Mouse (Mus musculus): ENCODE results near the gene 0610040J01Rik. TPM values are rescaled to one million over a fixed set of nuclear protein-coding genes. Genes with fewer than 3 reads are reported as not detected.
A peak's percentile ranks its signal among the peaks of the same experiment; 100 is the strongest.

The 0610040J01Rik gene
- 1 to 10 TPM; 2.1 TPM for total RNA-seq (2021)

DNA sequence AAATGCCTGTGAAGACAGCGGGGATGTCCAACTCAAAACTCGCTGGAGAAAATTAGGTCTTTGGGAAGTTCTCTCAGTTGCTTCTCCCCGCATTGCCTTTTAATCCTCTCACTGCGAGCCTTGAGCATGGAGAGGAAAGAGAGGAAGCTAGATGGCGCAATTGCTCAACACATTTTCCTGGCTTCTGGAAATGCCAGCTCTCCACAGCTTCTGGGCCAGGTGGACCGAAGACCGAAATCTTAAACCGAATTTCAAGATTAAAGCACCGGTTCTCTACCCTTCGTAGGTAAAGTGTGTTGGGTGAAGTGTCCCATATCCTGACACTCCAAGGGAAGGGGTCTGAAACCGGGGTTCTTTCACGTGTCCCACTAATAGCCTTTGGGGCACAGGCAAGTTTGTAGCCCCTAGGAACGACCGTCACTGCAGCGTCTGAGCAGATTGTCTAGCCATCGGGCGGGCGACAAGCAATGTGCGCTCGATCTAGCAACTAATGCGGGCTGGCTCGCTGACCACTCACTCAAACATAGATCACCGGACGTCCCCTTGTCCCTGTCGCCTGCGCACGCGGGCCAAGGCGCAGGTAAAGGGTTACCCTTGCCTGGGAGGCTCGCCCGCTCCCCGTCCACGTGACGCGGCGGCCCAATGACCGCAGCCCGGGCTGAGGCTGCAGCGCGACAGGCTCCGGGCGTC, at the start of gene 0610040J01Rik:
Gene 0610040J01Rik (plus strand): TSS at position 545 of the 690 bp plus-strand sequence.
- DNase-seq (ENCODE audit: low spot score): peak; percentile 24

DNA sequence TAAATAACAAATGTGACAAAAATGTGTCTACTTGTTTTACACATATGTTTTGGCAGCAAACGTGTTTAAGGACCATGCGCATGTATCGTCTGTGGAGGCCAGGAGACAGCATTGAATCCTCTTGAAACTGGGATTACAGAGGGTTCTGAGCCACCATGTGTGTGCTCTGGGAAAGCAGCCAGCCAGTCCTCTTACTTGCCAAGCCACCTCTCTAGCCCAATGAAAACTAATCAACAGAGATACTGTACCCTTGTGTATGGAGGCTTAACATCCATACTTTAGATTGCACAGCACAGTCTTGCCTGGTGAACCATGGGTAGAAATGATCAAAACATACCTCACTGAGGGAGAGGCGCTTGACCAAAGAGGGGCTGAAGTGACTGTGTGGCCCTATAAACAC, 46.3 kb upstream of the 0610040J01Rik start:
- DNase-seq (ENCODE audit: low spot score): no peak
- intact Hi-C loops (cut with DNase I): loop anchor here (10.0 kb wide), 1 partner anchor 871 kb away; no protein-coding TSS in a partner anchor

More for the DNA sequence above, at the start of gene 0610040J01Rik:
- intact Hi-C loops (cut with DNase I): loop anchor here (1.0 to 5.0 kb wide), 2 partner anchors 74 to 260 kb away; no protein-coding TSS in a partner anchor

GRCm38 (mm10) chr5:63766715-63767114, 45.4 kb upstream of the 0610040J01Rik start:
- DNase-seq (ENCODE audit: low spot score): no peak
- intact Hi-C loops (cut with DNase I): loop anchor here (10.0 kb wide), 1 partner anchor 872 kb away; no protein-coding TSS in a partner anchor

- intact Hi-C loops (cut with DNase I): loop anchor here (10.0 kb wide), 1 partner anchor 873 kb away; no protein-coding TSS in a partner anchor
- no peak for DNase-seq (ENCODE audit: low spot score)
These were observed 44.7 kb upstream of the 0610040J01Rik start for GRCm38 (mm10) chr5:63767464-63767863.

- intact Hi-C loops (cut with DNase I): loop anchor here (10.0 kb wide), 1 partner anchor 873 kb away; no protein-coding TSS in a partner anchor
- DNase-seq (ENCODE audit: low spot score): no peak
These were observed 43.9 kb upstream of the 0610040J01Rik start for GRCm38 (mm10) chr5:63768220-63768619.

- no peak for DNase-seq (ENCODE audit: low spot score)
- intact Hi-C loops (cut with DNase I): no loop called here
These were observed 39.2 kb upstream of the 0610040J01Rik start for GRCm38 (mm10) chr5:63772971-63773370.

DNA sequence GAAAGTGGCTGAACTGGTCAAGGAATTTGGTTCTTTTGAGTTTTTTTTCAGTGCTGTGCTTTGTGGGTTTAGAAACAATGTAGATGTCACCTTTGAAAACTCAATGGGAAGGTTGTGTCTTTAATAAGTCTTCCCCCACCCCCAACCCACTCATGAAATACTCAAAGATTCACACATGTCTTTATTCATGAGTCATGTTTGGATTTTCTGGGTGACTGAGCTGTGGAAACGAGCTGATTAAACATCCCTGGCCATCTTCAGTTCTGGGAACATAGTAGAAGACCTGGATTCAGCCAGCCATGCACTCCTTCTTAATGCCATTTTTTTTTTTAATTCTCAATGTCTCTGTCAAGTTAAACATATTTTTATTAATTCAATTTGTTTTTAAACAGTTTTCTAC, 38.6 kb upstream of the 0610040J01Rik start:
- DNase-seq (ENCODE audit: low spot score): no peak

DNA sequence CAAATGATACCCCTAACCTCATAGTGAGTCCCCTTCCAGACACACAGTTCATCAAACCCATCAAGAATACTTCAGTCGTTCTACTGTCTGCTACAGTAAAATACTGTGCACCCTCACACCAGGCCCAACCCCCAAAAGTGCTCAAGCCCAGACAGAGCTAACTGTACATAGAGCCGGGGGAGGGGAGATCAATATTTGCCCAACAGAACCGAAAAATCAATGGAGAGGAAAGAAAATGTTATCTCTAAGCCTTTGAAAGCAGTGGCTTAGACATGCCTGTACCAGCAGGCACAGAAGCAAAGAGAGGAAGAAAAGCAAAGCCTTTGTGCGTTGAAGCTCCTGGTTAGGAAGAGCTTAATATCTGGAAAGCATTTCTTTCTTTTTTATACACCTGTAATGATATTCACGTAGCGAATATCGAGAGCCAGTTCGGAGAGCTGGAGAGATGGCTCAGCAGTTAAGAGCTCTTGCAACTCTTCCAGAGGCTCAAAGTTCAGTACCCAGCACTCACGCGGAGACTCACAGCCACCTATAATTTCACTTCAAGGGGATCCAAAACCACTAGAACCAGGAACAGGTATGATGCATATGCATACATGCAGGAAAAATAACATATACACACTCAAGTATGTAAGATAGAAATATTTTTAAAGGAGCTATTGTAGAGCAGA, 23.9 kb upstream of the 0610040J01Rik start:
- no peak for DNase-seq (ENCODE audit: low spot score)
- intact Hi-C loops (cut with DNase I): no loop called here

More for the DNA sequence above, 38.6 kb upstream of the 0610040J01Rik start:
- intact Hi-C loops (cut with DNase I): no loop called here

DNA sequence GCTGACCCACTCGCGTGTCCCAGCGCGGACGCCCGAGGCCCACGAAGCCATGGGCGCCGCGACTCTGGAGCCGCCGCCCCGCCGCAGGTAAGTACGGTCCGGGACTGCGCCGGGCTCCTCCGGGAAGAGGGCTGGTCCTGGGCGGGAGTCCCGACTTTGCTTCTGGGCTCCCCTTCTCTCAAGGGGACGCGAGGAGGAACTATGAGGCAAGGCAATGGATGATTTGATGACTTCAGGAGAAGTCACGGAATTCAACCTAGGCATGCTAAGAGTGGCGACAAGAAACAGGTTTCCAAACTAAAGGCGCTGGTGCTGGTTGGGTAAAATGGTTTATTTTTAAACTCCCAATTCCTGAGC, 324 bp downstream of the 0610040J01Rik start:
- DNase-seq (ENCODE audit: low spot score): no peak
- intact Hi-C loops (cut with DNase I): loop anchor here (1.0 to 5.0 kb wide), 2 partner anchors 74 to 260 kb away; no protein-coding TSS in a partner anchor

DNA sequence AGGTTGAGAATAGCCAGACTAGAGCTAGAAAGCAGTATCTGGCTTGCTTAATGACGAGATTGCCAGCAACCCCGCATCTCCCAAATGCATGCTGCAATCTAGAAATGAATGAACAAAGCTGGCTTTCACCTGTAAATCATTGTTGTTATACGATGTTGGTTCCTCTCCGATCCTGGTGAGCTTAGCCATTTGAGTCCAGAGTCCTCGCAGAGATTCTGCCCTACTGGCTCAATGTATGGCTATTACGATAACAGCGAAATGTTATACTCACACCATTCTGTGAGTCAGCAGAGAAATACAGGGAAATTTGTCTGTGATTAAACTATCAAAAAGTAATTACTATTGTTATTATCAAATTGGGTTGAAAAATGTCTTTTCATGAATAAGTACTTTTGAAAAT, 4.5 kb downstream of the 0610040J01Rik start:
- intact Hi-C loops (cut with DNase I): no loop called here
- DNase-seq (ENCODE audit: low spot score): no peak

DNA sequence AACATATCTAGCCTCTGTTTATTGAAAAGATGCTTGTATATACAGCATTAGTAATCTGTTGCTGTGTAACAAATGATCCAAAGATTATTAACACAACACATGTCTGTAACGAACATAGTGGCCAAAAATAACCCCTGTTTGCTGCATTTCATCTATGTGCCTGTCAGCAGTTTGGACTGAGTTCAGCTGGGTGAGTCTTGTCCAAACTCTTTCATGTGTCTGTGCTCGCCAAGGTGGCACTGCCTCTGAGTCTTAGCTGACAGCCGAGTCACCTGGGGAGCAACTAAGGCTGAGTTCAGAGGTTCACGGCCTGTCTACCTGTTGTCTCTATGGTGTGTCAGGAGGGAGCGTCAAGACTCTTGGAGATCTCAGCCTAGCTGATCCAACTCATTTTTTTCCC, 5.1 kb downstream of the 0610040J01Rik start:
- no peak for DNase-seq (ENCODE audit: low spot score)
- intact Hi-C loops (cut with DNase I): no loop called here

DNA sequence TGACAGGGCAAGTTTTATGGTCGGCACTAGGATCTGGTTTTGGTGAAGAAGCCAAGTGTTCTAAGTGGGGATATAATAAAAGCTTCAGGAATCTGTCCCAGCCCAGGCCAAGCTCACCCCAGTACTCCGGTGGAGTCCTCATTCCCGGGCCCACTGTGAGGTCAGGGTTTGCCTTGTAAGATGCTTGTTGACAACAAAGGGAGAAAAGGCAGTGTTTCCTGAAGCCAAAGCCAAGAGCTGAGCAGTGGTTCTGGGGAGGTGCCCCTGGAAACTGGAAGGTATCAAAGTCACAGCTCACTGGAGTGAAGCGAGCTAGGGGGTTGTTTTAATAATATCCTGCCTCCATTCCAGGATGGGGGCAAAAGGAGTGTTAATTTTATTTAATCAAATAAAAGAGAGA, 6.8 kb downstream of the 0610040J01Rik start:
- no peak for DNase-seq (ENCODE audit: low spot score)
- intact Hi-C loops (cut with DNase I): no loop called here

DNA sequence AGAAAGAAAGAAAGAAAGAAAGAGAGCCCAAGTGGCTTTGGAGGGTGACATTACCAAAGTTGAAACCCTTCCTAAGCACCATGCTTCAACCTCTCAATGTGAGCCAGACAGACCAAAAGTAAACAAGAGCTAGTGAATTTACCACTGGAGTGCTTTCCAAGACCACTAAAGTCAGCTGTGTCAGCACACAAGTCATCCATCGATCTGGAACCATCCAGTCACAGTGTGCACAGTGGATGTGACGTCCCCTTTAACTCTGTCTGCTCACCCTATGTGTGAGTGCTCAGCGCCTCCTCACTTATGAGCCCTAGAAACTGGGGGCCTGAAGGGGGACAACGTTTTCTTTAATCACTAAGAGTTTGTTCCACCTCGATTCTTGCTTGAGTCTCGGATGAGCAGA, 7.4 kb downstream of the 0610040J01Rik start:
- intact Hi-C loops (cut with DNase I): no loop called here
- no peak for DNase-seq (ENCODE audit: low spot score)

- DNase-seq (ENCODE audit: low spot score): no peak
- intact Hi-C loops (cut with DNase I): no loop called here
These were observed 9.0 kb downstream of the 0610040J01Rik start for GRCm38 (mm10) chr5:63821176-63821575.

DNA sequence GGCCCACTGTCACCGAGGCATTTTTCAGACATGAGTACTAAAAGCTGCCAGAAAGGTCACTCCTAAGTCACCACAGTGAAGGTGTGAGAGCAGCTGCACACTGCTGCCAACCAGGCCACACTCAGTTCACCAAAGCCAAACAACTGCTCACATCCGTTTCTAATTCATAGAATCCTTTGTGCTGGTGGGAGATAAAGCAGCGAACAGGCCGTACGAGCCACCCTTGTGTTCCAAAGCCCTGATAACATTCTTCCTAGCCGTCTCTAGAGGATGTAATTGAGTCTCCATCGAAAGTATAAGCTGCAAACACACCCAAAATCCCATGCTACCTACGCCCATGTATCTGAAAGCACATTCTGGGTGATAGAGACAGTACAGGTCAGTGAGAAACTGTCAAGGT, 9.7 kb downstream of the 0610040J01Rik start:
- intact Hi-C loops (cut with DNase I): no loop called here
- DNase-seq (ENCODE audit: low spot score): no peak

DNA sequence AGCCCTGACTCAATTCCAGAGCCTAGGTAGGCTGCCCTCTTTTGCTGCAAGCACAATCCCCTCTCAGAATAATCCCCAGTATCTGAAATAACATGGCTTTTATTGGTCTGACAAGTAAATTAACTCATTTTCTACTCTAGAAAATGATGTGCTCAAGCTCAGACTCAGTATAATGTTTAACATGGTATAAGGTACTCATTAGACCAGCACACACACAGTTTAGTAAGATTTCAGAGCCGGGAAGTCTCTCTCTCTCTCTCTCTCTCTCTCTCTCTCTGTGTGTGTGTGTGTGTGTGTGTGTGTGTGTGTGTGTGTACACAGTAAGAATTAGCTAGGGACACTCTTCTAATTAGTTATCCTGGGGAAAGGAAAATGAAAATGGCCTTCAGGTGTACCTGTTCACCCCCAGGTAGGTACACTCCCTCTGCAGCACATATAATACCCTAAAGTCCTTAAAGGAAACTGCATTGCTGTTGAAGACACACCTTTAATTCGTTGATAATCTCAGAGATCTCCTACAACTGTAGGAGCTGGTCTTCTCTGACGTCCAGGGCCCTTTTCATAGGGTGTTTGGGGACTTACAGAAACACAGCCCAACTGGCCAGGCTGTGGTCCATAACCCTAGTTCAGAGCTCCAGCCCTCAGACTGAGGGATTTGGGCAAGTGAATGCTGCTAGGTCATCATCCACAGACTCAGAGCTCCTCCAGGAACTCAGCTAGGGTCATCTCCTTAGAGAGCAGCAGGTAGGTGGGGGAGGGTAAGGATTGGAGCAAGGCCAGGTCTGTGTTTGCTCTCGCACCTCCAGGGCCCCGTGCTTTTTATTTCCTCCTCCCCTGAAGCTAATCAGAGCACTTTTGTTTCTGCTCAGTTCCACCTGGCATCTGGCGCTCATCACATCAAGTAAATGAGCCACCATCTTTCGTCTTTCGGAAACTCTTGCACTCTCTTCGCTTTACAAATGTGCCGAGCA, 11.5 kb downstream of the 0610040J01Rik start:
- no peak for DNase-seq (ENCODE audit: low spot score)
- intact Hi-C loops (cut with DNase I): no loop called here

- DNase-seq (ENCODE audit: low spot score): no peak
- intact Hi-C loops (cut with DNase I): no loop called here
These were observed 12.6 kb downstream of the 0610040J01Rik start for GRCm38 (mm10) chr5:63824599-63825350.

DNA sequence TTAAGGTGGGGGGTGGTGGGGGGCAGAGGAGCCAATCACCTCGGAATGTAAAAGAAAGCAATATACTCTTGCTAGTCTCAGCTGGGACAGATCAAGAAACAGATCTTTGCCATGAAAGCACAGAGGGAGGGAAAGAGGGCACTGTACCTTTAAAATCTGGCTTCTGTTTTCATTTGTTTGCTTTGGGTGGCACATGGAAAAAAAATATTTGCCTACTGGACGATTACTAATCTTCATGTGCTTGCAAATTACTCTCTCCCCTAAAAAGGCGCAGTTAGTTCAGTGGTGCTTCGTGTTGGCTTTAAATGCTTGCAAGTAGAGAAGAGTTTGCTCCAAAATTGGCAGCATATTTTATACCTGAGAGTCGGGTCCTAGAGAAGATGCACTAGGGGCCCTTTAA, 13.7 kb downstream of the 0610040J01Rik start:
- no peak for DNase-seq (ENCODE audit: low spot score)
- intact Hi-C loops (cut with DNase I): no loop called here

DNA sequence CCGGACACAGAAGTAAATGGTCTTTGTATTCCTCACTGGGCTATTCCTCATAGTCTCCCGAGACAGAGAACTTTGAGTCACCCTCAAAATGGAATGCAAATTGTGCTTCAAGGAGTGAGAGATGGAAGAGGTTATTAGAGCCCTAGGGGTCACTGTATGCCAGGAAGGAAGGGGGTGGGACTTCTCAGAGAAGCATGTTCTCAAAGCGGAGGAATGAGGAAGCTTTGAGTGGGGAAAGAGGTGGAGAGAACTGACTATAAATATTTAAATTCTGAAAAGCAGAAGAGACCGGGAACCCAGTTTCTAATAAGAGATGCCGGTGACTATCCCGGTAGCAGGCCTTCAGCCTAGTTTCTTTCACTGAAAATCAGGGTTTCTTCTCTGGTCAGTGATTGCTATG, 14.8 kb downstream of the 0610040J01Rik start:
- intact Hi-C loops (cut with DNase I): no loop called here
- no peak for DNase-seq (ENCODE audit: low spot score)

Measured in heart, postnatal 25 days (tissue).